Mouse (Mus musculus): ENCODE results near the gene Trim11. TPM values are rescaled to one million over a fixed set of nuclear protein-coding genes. Genes with fewer than 3 reads are reported as not detected.
"Not testable (repeated sequence)": the region's sequence is repeated elsewhere in the genome, so short reads cannot be mapped to it uniquely, and the experiment has no call there.

Gene Trim11
- total and polyA plus RNA-seq, 2 experiments: 13.4 to 22.4 TPM

GRCm38 (mm10) chr11:58948542-58949479 is 29.1 kb upstream of the Trim11 start, which contains the start of gene Hist3h2ba:
TSS of gene Hist3h2ba (plus strand) at chr11:58948920.
- Histone ChIP-seq H3K27ac (replicated peaks; ENCODE audit: insufficient read depth, low read depth, low read length) (no peak within 1 kb of the TSS), H3K27me3 (ENCODE audit: control insufficient read depth, insufficient read depth, low read length) (peaks cover 8% of the 10 kb centered on the region; the same call in 1 of the 2 replicates), H3K4me1 (ENCODE audit: control insufficient read depth, insufficient read depth, low read length) (peaks cover 14% of the 10 kb centered on the region; the same call in 1 of the 2 replicates), H3K36me3 (ENCODE audit: control insufficient read depth, insufficient read depth, low read length) (no peaks in the 10 kb centered on the region), H3K4me3 (ENCODE audit: insufficient read depth, low read depth, low read length) (peak within 1 kb of the TSS; percentile 30; the same call in 1 of the 2 replicates), H3K9ac (ENCODE audit: low read depth, low read length) (no peak within 1 kb of the TSS), H3K79me2 (ENCODE audit: control insufficient read depth, insufficient read depth, low read length) (no peaks in the 10 kb centered on the region)
- peak; percentile 56 for DNase-seq (ENCODE audit: extremely low read depth, low read depth, low spot score)
- 2% methylated on average over 48 of the region's 48 CpGs for WGBS
- TF ChIP-seq CTCF (IDR thresholded peaks at IDR 0.05; ENCODE audit: low read depth, low read length) (no peak), POLR2A (IDR thresholded peaks at IDR 0.05; ENCODE audit: extremely low read depth, insufficient read depth, low read length) (no peak)

- no peak for DNase-seq (ENCODE audit: extremely low read depth, low read depth, low spot score)
- Histone ChIP-seq H3K36me3 (ENCODE audit: control insufficient read depth, insufficient read depth, low read length) (no peaks in the 10 kb centered on the region), H3K9ac (ENCODE audit: low read depth, low read length) (no peak overlapping the region), H3K4me3 (ENCODE audit: insufficient read depth, low read depth, low read length) (no peak overlapping the region), H3K27ac (replicated peaks; ENCODE audit: insufficient read depth, low read depth, low read length) (no peak overlapping the region), H3K79me2 (ENCODE audit: control insufficient read depth, insufficient read depth, low read length) (no peaks in the 10 kb centered on the region), H3K27me3 (ENCODE audit: control insufficient read depth, insufficient read depth, low read length) (peaks cover 8% of the 10 kb centered on the region; the same call in 1 of the 2 replicates), H3K4me1 (ENCODE audit: control insufficient read depth, insufficient read depth, low read length) (peaks cover 15% of the 10 kb centered on the region; the same call in 1 of the 2 replicates)
- TF ChIP-seq POLR2A (IDR thresholded peaks at IDR 0.05; ENCODE audit: extremely low read depth, insufficient read depth, low read length) (no peak), CTCF (IDR thresholded peaks at IDR 0.05; ENCODE audit: low read depth, low read length) (no peak)
- 37% methylated on average over 20 of the region's 20 CpGs for WGBS
These were observed 28.1 kb upstream of the Trim11 start for GRCm38 (mm10) chr11:58949480-58950431.

- Histone ChIP-seq H3K27me3 (ENCODE audit: control insufficient read depth, insufficient read depth, low read length) (peaks cover 8% of the 10 kb centered on the region; the same call in 1 of the 2 replicates), H3K9ac (ENCODE audit: low read depth, low read length) (no peak overlapping the region)
- 86% methylated on average over 5 of the region's 5 CpGs for WGBS
These were observed 26.7 kb upstream of the Trim11 start for GRCm38 (mm10) chr11:58951210-58951609.

GRCm38 (mm10) chr11:58953351-58954169 is 24.3 kb upstream of the Trim11 start:
- Histone ChIP-seq H3K79me2 (ENCODE audit: control insufficient read depth, insufficient read depth, low read length) (peaks cover 2% of the 10 kb centered on the region; the same call in 1 of the 2 replicates), H3K27ac (replicated peaks; ENCODE audit: insufficient read depth, low read depth, low read length) (no peak overlapping the region), H3K27me3 (ENCODE audit: control insufficient read depth, insufficient read depth, low read length) (peaks cover 5% of the 10 kb centered on the region; the same call in 1 of the 2 replicates), H3K9ac (ENCODE audit: low read depth, low read length) (peak overlapping the region; percentile 74), H3K4me3 (ENCODE audit: insufficient read depth, low read depth, low read length) (peak overlapping the region; percentile 51), H3K36me3 (ENCODE audit: control insufficient read depth, insufficient read depth, low read length) (0 out of 2 replicates have a peak, but pooled peaks cover 2% of the 10 kb centered on the region), H3K4me1 (ENCODE audit: control insufficient read depth, insufficient read depth, low read length) (peaks cover 10% of the 10 kb centered on the region; the same call in 1 of the 2 replicates)
- 4% methylated on average over 33 of the region's 33 CpGs for WGBS
- DNase-seq (ENCODE audit: extremely low read depth, low read depth, low spot score): no peak
- TF ChIP-seq CTCF (IDR thresholded peaks at IDR 0.05; ENCODE audit: low read depth, low read length) (no peak), POLR2A (IDR thresholded peaks at IDR 0.05; ENCODE audit: extremely low read depth, insufficient read depth, low read length) (no peak)

More at GRCm38 (mm10) chr11:58951210-58951609, 26.7 kb upstream of the Trim11 start:
- no peak overlapping the region for H3K4me3 ChIP-seq (ENCODE audit: insufficient read depth, low read depth, low read length)
- DNase-seq (ENCODE audit: extremely low read depth, low read depth, low spot score): no peak
- TF ChIP-seq POLR2A (IDR thresholded peaks at IDR 0.05; ENCODE audit: extremely low read depth, insufficient read depth, low read length) (no peak), CTCF (IDR thresholded peaks at IDR 0.05; ENCODE audit: low read depth, low read length) (no peak)
- no peak overlapping the region for H3K27ac ChIP-seq (replicated peaks; ENCODE audit: insufficient read depth, low read depth, low read length)
- H3K36me3 ChIP-seq (ENCODE audit: control insufficient read depth, insufficient read depth, low read length): no peaks in the 10 kb centered on the region
- H3K4me1 ChIP-seq (ENCODE audit: control insufficient read depth, insufficient read depth, low read length): peaks cover 13% of the 10 kb centered on the region; the same call in 1 of the 2 replicates
- peaks cover 2% of the 10 kb centered on the region; the same call in 1 of the 2 replicates for H3K79me2 ChIP-seq (ENCODE audit: control insufficient read depth, insufficient read depth, low read length)

GRCm38 (mm10) chr11:58954170-58954419 is 23.8 kb upstream of the Trim11 start:
- under 1% methylated on average over 17 of the region's 17 CpGs for WGBS

More at GRCm38 (mm10) chr11:58954170-58954419, 23.8 kb upstream of the Trim11 start:
- peak overlapping the region; percentile 74 for H3K9ac ChIP-seq (ENCODE audit: low read depth, low read length)
- H3K79me2 ChIP-seq (ENCODE audit: control insufficient read depth, insufficient read depth, low read length); H3K4me1 ChIP-seq (ENCODE audit: control insufficient read depth, insufficient read depth, low read length); DNase-seq (ENCODE audit: extremely low read depth, low read depth, low spot score); H3K27me3 ChIP-seq (ENCODE audit: control insufficient read depth, insufficient read depth, low read length); H3K36me3 ChIP-seq (ENCODE audit: control insufficient read depth, insufficient read depth, low read length): not testable (repeated sequence)
- H3K27ac ChIP-seq (replicated peaks; ENCODE audit: insufficient read depth, low read depth, low read length): peak overlapping the region; percentile 32; the same call in 1 of the 2 replicates
- H3K4me3 ChIP-seq (ENCODE audit: insufficient read depth, low read depth, low read length): peak overlapping the region; percentile 51

Data from liver, adult 2 months (tissue).